Mouse (Mus musculus) telencephalon, adult 2 months (tissue): ENCODE results near the gene Vps45.
"Not testable (repeated sequence)": the region's sequence is repeated elsewhere in the genome, so short reads cannot be mapped to it uniquely, and the experiment has no call there.

Experiments
- DNase-seq: peaks from one replicate; pipeline ENCODE4 v3.0.0-alpha.2; 2011; ENCODE audit warnings: low read depth, low spot score

Gene Vps45

DNA sequence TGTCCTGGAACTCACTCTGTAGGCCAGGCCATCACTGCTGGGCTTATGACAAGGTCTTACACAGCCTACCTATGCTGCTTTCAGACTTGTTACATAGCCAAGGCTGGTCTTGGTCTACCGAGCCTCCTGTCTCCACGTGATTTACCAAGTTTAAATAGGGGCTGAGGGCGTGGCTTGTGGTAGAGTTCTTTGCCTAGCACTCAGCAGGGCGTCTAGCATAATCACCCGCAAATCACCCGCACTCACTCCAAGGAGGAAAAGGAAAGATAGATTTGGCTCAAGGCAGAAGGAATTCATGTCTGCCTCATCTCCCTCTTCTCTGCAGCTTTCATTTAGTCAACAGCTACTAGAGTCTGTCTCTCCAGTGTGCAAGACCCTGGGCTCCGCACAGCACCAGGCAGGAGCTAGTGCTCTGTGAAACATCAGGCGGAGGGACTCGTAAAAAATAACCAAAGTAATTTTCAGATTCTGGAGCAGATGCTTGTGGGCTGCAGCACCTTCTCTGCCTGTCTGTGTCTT lies 61.0 kb downstream of the Vps45 start:
- no peak for DNase-seq

DNA sequence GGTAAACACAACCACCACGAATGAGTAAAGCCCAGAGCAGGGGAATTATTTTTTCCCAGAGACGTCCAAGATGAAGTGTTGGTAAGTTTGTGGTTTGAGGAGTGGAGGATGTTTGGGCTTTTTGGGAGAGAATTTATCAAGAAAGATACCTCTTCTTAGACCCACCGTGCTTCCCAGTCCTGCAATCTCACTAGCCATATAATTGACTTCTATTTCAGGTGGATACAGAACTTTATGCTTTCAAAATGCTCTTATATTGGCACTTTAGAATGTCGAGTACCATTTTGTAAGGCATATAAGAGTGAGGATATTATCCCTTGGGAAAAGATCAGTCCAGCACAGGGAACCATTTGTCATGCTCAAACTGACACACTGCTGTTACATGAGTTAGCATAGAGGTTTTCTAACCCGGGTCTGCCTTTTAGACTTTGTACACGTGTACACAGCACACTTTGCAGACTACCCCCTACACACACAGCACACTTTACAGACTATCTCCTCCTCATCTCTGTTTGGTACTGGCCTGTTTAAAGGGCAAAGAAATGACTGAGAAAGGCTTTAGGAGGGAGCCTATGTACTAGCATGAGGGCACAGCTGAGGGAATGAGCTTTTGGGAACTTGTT lies 61.7 kb downstream of the Vps45 start:
- DNase-seq = no peak

DNA sequence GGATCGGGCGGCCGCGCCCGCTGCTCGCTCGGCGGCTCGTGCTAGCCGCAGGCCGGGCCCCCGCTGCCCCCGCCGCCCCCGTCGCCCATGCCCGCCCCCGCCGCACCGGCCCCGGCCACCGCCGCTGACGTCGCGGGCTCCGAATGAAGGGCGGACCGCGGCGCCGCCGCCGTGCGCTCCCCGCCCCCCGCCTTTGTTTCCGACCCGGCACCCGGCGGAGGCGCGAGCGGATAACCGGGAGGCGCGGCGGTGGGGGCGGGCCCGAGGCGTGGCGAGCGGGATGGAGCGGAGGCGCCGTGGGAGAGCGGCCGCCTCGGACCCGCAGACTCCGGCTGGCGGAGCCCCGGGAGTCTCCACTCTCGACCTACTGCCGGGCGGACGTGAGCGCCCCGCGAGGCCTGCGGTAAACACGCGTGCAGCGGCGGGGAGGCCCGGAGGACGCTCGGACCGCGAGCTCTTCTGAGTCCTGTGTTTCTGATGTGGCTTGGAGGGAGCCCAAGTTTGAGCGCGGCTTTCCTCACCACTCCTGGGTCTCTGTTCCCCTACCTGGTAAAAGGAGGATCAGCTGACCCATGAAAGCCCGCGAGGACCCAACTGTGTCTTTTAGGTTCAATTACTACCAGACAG lies 62.4 kb downstream of the Vps45 start, which contains the start of gene Plekho1:
Gene Plekho1 (minus strand): TSS at position 200 of the 627 bp plus-strand sequence.
- no peak for DNase-seq

DNA sequence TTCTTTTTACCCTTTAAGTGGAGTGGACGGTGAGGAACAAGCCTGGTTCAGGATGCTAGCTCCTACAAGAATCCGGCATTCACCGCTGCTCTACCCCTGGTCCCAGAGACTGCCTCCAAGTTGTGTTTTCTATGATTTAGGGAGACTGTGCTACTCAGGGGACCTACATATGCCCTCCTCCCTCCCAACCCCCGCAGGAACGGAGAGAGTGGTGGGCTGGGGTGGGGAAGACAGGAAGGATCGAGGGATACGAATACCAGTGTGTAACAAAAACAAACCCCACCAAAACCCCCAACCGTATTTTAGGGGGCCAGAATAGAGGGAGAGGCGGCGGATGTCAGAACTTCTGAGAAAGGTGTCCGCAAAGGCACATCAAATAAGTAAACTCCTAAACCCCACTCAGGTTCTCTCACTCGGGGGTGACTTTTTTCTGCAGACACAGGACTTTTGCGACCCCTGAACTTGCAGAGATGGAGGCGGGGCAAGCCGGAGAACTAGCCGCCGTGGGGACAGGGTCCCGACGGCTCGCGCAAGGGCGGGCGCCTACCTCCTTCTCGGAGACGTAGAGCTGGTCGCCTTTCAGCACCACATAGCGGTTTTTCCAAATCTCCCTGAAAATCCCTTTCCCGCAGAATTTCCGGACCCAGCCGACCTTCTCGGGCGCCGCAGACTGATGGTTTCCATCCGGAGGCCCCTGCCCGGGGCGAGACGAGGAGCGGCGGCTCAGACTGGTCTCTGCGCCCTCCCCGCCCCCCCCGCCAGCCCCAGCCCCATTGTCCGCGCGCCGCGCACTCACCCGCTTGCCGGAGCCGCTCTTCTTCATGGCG lies 63.1 kb downstream of the Vps45 start:
- no peak for DNase-seq

DNA sequence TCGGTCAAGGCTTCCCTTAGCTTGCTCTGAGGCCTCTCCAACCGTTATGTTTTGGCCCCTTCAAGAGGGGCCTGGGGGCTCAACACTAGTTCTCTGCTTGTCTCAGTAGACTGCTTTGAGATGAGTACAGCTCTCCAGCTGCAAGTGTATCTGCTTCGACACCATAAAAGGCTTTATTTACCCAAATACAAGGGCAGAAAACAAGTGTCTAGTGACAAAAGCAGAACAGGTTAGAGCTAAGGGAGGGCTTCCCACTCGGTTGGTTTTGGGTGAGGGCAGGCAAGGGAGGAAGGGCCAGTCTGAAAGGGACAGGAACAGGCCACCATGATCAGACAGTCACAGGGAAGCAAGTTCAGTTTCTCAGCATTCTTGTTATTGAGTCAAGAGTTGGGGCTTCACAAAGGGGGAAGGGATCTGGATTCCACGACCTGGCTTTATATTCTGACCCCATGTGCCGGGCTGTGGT lies 63.9 kb downstream of the Vps45 start:
- DNase-seq = no peak

DNA sequence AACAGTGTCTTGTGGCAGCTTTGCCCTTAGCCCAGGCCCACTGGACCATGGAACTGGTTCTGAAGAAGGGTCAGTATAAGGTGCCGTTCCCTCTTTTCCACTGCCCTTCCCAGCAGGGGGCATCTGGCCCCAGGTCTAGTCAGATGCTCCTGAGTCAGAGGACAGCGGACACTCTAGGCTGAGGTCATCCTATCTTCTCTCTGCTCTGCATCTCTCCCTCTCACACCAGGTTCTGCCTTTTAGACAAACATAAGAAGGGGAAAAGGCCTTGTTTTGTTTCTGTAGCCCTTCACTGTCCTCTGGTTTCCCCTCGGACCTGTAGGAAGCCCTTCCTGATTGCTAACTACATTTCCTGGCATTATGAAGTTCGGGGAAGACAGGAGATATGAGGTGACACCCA lies 64.4 kb downstream of the Vps45 start:
- DNase-seq = no peak

DNA sequence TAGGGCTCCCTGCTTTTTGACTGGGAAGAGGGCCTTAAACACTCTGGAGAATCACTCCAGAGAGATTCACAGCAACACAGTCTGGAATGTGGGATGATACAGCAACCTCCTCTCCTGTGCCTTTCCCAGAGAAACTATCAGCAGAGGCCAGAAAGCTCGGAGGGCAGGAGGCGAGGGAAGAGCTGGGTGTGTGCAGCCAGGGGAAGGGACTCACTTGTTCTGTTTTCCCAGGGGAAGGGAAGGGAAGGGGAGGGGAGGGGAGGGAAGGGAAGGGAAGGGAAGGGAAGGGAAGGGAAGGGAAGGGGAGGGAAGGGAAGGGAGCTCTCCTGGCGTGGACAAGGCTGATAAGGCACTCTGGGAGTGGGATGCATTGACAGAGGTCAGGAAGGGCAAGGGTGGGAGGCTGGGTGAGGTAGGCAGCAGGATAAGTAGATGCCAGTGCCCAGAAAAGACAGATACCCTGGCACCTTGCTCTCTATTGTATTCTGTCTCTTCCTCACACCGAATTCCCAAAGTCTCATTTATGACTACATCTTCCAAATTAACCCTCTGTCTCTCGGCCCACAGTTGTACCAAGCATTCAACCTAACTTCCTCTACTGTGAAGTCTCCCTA lies 65.2 kb downstream of the Vps45 start:
- no peak for DNase-seq

DNA sequence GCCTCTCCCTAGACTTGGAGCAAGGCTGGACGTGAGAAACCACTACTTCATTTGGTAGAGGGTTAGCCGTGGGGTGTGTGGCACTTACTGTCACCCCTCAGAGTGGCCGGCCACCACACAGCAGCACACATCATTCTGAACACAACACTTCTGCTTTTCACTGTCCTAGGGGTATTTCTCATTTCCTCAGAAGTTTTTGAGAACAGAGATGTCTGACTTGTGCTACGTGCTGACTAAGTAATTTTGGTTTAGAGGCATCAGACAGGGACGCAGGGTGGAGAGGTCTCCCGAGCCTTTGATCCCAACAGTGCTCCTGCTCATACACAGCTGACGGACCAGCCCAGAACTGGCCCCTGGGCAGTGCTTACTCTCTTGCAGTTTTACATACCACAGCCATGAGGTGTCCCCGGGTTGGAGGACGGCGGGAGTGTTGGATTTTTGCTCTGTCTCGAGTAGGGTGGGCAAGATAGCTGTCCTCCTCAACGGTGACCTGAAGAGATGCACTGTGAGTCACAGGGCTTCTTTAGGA lies 67.8 kb downstream of the Vps45 start:
- no peak for DNase-seq

DNA sequence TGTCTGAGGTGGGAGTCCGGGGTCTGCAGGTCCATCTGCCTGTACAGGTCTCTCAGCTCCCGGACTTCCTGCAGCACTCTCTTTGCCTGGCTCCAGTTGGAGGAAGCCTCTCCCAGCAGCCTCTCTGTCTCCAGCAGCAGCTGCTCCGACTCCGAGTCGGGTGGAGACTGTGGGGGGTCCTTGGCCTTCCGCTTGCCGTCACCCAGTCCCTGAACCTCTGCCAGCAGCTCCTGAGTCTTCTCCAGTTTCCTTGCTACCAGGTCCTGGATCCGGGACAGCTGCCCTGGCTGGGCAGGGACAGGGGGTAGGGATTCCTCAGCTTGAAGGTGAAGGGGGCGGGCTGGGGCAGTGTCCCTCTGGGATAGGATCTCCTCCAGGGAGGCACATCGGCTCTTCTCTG lies 69.3 kb downstream of the Vps45 start:
- DNase-seq = no peak

DNA sequence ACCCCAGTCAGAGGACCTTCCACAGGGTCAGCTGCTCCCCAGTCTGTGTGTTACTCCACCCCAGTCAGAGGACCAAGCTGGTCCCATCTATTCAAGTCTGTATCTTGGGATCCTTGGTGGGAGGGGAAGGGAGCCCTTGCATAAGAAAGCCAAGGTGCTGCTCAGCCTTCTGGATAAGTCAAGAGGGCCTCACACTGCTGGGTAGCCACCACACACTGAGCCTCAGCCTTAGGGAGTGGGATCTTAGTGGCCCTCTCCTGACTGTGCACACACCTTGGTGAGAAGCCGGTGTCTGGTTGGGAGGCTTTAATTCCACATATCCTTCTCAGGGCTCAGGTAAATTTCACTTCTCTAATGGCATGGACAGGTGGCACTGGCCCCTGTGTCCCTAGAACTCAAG lies 70.1 kb downstream of the Vps45 start:
- no peak for DNase-seq

DNA sequence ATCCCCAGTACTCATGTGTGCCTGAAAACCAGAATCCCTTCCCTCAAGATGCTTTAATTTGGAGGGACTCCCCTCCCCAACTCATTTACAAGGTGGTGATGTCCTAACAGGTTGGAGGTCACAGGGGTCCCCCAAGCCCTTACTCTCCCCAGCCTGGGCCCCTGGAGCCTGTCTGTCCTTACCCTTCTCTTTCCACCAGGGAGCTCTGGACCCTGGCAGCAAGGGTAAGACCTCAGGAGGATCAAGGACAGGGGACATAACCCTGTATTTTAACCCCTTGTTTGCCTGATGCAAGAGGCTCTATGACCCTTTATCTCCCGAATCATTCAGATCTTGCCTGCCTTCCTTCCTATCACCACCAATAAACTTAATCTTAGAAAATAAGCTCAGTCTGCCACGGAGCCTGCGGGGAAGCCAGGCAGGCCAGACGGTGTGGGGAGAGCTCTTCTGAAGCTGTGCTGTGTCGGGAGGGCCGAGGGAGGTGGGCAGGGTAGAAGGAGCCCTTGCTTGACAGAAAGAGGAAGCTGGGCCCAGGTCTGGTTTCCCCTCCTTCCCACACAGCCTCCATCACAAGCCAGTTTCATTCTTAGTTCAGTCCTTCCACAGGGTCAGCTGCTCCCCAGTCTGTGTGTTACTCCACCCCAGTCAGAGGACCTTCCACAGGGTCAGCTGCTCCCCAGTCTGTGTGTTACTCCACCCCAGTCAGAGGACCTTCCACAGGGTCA lies 70.7 kb downstream of the Vps45 start:
- DNase-seq = no peak

DNA sequence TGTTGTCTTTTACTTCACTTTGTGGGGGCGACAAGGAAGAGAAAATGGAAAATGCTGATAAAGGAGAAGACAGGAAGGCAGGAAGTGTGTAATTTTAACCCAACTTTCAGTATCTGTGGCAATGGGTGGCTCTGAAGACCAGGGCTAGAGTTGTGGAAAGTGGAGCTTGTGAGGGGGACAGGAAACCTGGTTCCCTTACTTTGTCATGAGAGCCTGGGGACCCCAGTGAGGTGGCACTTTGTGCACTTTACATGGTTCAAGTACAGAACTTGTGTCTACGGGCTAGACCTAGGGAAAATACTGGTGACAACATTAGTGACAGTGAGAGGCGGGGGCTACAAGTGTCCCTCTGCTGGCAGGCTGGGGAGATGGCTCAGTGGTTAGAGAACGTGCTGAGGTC lies 71.3 kb downstream of the Vps45 start:
- no peak for DNase-seq

DNA sequence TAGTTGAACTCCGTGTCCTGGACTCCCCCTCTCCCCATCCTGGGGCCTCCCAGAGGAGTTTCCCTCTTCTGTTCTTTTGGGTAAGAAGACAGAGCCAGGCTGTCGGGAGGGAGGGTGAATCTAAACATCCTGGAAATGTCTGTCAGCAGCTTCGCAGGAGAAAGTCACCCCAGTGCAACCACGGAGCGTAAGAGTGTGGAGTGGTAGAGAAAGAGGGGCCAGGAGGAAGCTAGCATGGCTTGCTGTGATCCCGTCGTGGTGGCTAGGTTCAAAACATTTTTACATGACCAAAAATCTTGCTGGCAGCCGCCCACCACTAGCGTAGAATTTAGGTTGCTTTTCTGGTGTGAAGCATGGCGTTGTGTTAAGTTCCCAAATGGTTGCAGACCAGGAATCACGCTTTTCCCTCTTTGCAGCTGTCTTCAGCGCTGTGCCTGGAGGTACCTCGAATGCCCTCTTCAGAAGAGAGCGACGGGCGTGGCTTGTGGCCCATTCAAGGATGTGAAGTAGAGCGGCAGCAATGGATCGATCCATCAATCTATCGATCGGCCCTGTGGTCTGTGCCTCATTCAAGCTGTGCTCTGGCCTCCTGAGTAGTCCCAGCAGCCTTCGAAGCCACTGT lies 72.2 kb downstream of the Vps45 start:
- DNase-seq = peak; percentile 90

DNA sequence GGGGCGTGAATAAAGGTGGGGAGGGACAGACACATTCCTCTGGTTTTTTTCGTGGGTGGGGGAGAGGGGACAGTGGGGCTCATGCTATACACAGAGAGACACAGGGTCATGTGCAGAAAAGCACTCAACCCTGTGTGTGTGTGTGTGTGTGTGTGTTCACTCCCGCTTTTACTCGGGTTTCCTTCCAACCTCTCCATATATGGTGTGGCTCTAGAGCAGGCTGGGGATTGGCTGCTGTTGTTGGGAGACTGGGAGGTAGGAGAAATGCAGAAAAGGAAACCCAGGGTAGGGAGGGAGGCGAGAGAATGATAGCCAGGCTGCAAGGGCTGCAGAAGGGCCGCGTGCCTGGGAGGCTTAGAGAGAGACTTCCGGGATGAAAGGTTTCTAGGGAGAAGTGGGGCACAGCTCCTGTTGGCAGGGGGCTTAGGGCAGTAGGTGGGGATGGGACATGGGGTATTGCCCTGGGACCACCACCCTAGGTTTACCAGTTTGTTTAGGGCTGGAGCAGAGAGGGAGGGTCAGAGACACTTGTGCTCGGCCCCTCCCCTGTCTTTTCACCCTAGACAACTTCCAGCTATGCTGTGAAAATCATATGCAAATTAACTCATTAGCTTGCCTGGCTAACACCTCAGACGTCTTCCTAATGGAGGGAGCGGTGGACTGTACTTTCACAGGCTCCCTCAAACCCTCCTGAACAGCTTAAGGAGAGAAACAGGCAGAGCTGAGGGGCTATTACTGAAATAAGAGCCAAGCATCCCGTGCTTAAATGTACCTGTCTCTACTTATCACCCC lies 72.9 kb downstream of the Vps45 start:
- peak; percentile 86 for DNase-seq

DNA sequence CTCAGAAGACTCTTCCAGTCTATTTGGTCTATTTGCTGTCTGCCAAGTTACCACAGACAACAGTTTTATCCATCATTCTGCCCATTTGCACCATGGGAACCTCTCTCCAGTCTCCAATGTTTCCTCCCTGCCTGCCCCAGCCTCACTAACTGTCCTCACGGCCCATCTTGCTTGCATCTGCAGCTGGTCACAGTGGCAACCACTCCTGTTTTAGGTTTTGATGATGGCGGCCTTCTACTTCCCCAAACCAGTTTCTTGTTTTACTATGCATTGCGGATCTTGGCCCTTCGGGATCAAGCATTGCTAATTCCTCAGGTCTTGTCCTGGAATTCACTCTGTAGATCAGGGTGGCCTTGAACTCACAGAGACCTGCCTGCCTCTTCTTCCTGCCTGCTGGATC lies 76.1 kb downstream of the Vps45 start:
- no peak for DNase-seq

DNA sequence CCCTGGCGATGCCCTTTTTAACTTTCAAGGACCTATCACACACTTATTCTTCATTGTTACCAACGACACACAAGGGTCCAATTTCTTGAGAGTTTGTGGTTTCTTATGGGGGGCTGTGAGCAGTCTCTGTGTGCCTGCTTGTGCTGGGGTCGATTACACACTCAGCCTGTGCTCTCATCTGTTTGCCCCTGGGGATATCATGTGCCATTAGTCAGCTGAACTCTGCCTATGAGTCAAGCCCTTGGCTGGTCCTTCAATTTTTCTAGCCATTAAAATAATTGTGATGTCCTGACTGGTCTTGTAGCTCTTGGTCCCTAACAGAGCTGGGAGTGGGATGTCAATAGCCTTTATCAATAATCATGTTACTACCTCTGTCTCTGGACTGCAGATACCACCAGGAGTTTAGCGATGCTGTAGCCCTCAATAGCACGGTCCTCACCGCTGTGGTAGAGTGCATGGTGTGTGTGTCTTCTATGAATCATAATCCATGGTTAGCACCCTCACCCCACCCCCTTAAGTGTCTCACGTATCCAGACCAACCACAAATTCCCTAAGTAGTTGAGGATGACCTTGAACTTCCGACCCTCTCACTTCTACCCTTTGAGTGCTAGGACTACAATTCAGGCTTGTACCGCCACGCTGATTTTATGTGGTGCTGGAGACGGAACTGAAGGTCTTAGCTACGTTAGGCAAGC lies 77.8 kb downstream of the Vps45 start:
- no peak for DNase-seq

DNA sequence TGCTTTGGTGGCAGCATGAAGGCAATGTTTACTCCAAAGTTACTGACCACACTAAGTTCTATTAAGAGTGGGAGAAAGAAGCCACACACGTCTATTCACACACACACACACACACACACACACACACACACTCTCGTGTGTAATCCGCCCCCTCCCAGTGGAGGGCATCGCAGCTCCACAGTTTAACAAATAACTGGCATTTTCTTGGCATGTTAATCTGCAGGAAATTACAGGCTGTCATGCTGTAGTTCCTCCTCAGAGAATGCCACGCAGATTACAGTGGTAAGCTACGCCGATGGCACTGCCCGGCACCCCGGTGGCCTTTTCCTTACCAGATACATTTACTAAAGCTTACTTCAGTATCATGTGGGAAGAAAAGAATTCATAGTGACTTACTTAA lies 80.0 kb downstream of the Vps45 start:
- DNase-seq = no peak

DNA sequence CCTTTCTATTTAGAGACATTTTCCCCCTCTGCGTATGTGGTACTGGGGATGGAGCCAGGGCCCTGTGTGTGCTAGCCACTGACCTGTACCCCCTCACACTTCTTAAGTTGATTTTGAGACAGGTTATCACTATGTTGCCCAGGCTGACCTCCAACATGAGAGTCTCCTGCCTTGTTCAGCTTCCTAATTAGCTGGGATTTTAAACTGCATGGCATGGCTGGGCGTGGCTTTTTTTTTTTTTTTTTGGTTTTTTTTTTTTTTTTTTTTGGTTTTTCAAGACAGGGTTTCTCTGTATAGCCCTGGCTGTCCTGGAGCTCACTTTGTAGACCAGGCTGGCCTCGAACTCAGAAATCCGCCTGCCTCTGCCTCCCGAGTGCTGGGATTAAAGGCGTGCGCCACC lies 80.7 kb downstream of the Vps45 start:
- not testable (repeated sequence) for DNase-seq

DNA sequence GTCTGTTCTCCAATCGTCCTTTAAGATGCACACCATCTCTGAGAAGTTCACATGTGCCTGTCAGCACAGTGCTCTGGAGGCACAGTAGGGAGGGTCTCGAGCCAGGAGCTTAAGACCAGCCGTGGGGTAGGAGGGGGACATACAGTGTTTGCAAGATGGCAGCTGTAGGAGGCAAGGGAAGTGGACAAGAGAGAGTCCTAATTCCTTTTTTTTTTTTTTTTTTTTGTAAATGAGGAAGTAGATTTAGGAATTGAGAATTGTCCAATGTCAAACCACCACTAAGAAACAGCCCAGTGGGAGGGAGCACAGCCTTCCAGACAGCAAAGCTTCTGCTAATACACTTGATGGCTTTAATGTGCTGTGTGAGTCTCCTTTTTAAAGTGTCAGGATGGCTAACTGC lies 81.2 kb downstream of the Vps45 start:
- no peak for DNase-seq
